Mouse (Mus musculus): ENCODE data around the gene Srp72.

GRCm38 (mm10) chr5:76942505-76942904 lies 32.0 kb upstream of the Srp72 start:
- TF ChIP-seq POLR2A (IDR thresholded peaks at IDR 0.05; ENCODE audit: low read depth, low read length) = no peak
- no peak for TF ChIP-seq CTCF (conservative IDR thresholded peaks at IDR 0.05; ENCODE audit: insufficient read depth, insufficient read length, low read depth, low read length)

All from kidney, adult 2 months (tissue).